Mouse (Mus musculus): ENCODE data around the gene Ripor3.

DNA sequence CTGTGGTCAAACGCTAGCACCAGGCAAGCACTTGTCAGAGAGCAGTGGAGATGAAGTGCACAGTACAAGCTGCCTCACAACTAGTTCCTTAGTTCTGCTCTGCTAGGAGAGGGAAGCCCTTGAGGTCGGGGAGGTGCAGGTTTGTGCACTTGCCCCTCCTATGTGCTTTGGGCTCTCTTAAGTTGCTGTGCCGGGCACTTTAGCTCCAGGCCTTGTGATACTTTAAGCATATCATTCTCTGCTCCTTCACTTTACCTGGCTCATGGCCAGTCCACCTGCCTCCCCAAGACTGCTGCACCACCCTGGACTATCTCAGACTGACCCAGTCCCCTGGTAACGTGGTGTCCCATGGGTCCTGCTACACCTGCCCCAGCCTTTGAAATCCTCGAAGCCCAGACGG is 62.4 kb downstream of the Ripor3 start:
- no peak for TF ChIP-seq CTCF (IDR thresholded peaks at IDR 0.05)
- TF ChIP-seq EP300 (IDR thresholded peaks at IDR 0.05): no peak; the same call in 1 of the 2 replicates

Measured in lung, postnatal 0 days (tissue).